Mouse (Mus musculus): Measurements from ENCODE around the gene Xpo6.

GRCm38 (mm10) chr7:126183583-126183982 lies 16.7 kb downstream of the Xpo6 start:
- TF ChIP-seq GATA1 (IDR thresholded peaks at IDR 0.05; ENCODE audit: borderline replicate concordance, low read length) (no peak), FLI1 (IDR thresholded peaks at IDR 0.05; ENCODE audit: low read length) (no peak)
